Mouse (Mus musculus) left cerebral cortex, adult 9 months (tissue): ENCODE data around the gene Rsph4a.
"Not testable (repeated sequence)": the region's sequence is repeated elsewhere in the genome, so short reads cannot be mapped to it uniquely, and the experiment has no call there.

Experiments
- DNase-seq, 2 experiments: peaks; one replicate each; pipeline ENCODE4 v3.0.0; 2022; ENCODE audit warnings: low spot score in 2 of 2

The Rsph4a gene

GRCm38 (mm10) chr10:33904530-33905481, at the start of gene Rsph4a:
TSS of gene Rsph4a (plus strand) at chr10:33905111.
- peak; percentile 15 to 58 for DNase-seq

DNA sequence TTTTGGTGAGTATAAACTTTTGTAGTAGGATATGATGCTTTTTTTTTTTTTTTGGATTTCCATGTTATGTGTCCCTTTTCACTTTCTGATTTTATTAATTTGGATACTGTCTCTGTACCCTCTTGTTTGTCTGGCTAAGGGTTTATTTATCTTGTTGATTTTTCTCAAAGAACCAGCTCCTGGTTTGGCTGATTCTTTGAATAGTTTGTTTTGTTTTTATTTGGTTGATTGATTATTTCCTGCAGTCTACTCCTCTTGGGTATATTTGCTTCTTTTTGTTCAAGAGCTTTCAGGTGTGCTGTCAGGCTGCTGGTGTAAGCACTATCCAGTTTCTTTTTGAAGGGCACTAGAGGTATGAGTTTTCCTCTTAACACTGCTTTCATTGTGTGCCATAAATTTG, 47.5 kb upstream of the Rsph4a start, which contains the start of gene Sult3a1:
Gene Sult3a1 (plus strand): TSS at position 301 of the 400 bp plus-strand sequence.
- no peak for DNase-seq

- DNase-seq, result no peak
Measured at GRCm38 (mm10) chr10:33865994-33866393, 38.9 kb upstream of the Rsph4a start.

DNA sequence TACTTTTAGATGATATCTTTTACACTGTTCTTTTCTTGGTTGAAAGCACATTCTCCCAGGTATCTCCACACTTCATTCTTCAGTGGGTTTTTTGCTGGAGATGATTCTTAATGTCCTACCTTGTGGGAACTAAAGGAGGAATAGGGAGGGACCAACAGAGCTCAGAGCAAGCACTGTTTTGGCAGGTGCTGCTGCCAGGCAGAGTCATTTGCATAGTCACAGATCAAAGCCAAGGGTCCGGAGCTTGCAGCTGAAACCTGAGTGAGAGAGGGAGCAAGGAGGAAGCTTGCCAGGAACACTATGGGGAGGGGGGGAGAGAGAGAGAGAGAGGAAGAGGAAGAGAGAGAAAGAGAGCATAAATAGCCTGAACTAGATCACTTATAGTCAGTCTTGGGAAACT, 34.5 kb upstream of the Rsph4a start:
- DNase-seq, result no peak

DNA sequence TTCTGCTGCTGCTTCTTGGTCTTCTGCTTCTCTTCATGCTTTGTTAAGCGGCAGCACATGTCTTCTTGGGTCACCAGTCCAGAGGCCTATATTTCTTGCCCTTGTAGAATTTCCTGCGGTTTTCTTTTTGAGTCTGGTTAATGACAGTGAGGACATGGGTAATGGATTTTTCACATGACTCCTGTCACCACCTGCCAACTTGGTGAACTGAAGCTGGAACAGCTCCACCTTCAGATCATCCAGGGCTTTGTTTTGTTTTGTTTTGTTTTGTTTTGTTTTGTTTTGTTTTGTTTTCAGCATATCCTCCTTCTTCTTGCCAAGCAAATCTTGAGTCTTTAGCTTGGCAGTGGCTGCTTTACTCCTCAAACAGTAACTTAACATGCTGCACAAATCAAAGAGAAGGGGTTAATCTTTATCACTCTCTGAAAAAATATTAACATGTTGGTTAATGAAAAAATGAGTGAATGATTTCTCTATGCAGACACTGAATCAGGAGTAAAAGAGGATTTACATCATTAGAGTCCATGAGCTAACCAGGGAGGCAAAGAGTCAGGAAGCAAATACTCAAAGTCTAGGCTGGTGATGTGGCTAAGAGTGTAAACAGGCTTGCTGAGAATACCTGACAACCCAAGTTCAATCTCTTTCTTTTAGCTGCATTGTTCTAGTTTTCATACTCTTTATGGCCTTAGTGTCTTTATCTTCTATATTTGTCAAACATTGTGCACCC, 32.1 kb upstream of the Rsph4a start:
- DNase-seq, result no peak

DNA sequence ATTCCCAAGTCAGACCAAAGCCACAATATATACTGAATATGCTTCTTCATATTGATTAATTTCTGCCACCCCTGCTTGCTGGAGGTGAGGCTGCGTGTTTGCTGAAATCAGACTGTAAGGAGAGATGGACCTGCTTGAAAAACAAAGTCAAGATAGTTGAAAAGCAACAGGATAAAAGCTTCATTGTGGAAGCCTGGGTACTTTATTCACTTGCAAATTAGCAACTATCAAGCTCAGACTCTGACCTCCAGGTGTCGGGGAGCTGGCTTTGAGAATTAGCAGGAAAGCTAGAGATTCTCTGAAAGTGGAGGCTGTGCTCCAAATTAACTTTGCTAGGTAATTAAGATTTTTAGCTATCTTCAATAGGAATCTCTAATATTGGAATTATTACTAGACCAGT, 22.5 kb upstream of the Rsph4a start:
- not testable (repeated sequence) for DNase-seq

DNA sequence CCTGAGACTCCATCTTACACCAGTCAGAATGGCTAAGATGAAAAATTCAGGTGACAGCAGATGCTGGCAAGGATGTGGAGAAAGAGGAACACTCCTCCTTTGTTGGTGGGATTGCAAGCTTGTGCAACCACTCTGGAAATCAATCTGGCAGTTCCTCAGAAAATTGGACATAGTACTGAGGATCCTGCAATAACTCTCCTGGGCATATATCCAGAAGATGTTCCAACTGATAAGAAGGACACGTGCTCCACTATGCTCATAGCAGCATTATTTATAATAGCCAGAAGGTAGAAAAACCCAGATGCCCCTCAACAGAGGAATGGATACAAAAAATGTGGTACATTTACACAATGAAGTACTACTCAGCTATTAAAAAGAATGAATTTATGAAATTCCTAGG, 3.4 kb upstream of the Rsph4a start:
- DNase-seq, result not testable (repeated sequence)

DNA sequence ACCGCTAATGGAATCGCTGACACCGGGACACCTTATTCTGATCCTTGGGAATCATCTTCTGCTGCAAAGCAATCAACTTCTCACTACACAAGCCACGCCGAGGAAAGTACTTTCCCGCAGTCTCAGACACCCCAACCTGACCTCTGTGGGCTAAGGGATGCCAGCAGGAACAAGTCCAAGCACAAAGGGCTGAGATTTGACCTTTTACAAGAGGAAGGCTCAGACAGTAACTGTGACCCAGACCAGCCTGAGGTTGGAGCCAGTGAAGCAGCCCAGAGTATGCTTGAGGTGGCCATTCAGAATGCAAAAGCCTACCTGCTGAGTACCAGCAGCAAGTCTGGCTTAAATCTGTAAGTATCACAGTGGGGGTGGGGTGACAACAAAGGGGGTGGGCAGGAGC, 578 bp downstream of the Rsph4a start:
- no peak for DNase-seq

GRCm38 (mm10) chr10:33940702-33941101, 35.8 kb downstream of the Rsph4a start:
- DNase-seq, result no peak

DNA sequence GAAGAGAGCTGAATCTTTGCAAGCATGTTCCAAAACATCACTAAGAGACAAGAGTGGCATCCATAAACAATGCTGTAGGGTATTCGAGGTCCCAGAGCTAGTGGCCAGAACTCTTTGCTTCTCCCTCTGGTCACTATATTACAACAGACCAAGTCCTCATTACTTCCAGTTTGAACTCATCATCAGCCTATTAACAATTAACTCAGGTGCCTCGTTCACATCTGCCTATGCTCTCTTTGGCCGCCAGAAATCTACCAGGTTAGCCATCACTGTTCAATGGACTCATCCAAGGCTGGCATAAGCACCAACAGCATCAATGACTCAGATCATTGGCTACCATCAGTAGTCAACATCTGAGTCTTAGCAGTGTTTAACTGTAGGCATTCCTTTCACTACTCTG, 40.5 kb downstream of the Rsph4a start:
- no peak for DNase-seq

DNA sequence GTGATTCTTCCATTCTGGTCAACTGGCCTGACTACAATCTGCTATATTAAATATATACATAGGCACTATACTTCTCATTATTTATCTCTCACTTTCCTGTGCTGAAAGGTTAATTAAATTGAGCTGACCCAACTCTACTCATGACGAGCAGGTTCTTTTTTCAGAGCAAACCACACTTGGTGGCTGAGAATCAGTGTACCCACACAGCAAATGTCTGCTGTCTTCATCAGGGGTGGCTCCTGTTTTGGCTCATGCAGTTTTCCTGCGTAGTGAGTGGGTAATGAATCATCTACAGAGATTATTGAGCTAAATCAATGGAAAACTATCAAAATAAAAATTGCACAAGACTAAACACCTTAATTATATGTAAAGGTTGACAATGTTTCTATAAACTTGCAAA, 41.4 kb downstream of the Rsph4a start:
- DNase-seq, result peak in 1 of 2 experiments; percentile 21

- peak; percentile 37 to 86 for DNase-seq
Measured at GRCm38 (mm10) chr10:33950803-33951583, 46.1 kb downstream of the Rsph4a start, which contains the start of gene Zup1. TSS of gene Zup1 (minus strand) at chr10:33951269.

DNA sequence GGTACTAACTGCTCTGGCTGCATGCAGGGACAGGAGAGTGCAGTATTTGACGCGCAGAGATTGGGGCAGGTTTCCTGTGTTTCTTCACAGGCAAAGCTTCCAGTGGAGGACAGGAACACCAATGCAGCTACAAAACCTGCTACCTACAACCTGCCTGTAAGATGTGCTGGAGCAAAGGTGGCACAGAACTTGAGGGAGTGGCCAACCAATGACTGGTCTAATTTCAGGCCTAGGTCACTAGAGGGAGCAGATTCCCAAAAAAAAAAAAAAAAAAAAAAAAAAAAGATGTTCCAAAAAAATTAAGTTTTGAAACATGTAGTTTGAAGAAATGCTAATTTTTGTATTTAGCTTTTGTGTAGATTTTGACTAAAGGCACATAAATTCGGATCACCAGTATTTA, 47.6 kb downstream of the Rsph4a start:
- DNase-seq, result no peak
